Mouse (Mus musculus) liver, adult 2 months (tissue): ENCODE results near the gene Gtf2f2. TPM values are rescaled to one million over a fixed set of nuclear protein-coding genes. Genes with fewer than 3 reads are reported as not detected.

Source experiments
- DNase-seq: peaks from one replicate; pipeline ENCODE4 v3.0.0-alpha.2; 2011; ENCODE audit warnings: low read depth, low spot score; ENCODE audit errors: extremely low read depth
- H3K27ac ChIP-seq: fragments of 200-500 bp; replicated peaks from 2 replicates; pipeline ENCODE4 v1.5.1; 2012; ENCODE audit warnings: low read depth, mild to moderate bottlenecking, control low read depth, inconsistent platforms, low read length; ENCODE audit not compliant: insufficient read depth
- H3K27me3 ChIP-seq: fragments of 200-500 bp; 2 replicates; pipeline ENCODE4 v1.6.1; 2012; ENCODE audit warnings: mild to moderate bottlenecking, moderate library complexity, low read length, inconsistent platforms; ENCODE audit not compliant: control insufficient read depth, insufficient read depth
- H3K36me3 ChIP-seq: fragments of 200-500 bp; 2 replicates; pipeline ENCODE4 v1.6.1; 2012; ENCODE audit warnings: low read length, inconsistent platforms; ENCODE audit not compliant: control insufficient read depth, insufficient read depth
- H3K4me1 ChIP-seq: fragments of 200-500 bp; 2 replicates; pipeline ENCODE4 v1.6.1; 2011; ENCODE audit warnings: low read length; ENCODE audit not compliant: control insufficient read depth, insufficient read depth
- H3K4me3 ChIP-seq: fragments of 200-500 bp; 2 replicates; pipeline ENCODE4 v1.5.1; 2011; ENCODE audit warnings: low read depth, mild to moderate bottlenecking, control low read depth, low read length, moderate library complexity; ENCODE audit not compliant: insufficient read depth
- H3K79me2 ChIP-seq: fragments of 200-500 bp; 2 replicates; pipeline ENCODE4 v1.6.1; 2012; ENCODE audit warnings: inconsistent platforms, mild to moderate bottlenecking, low read length, moderate library complexity; ENCODE audit not compliant: control insufficient read depth, insufficient read depth
- H3K9ac ChIP-seq: fragments of 200-500 bp; 2 replicates; pipeline ENCODE4 v1.6.1; 2012; ENCODE audit warnings: low read depth, mild to moderate bottlenecking, control low read depth, inconsistent platforms, low read length
- CTCF ChIP-seq: fragments of 200-500 bp; IDR thresholded peaks from 2 replicates; pipeline ENCODE4 v1.5.1; 2011; ENCODE audit warnings: low read depth, low read length, control low read depth
- POLR2A ChIP-seq: fragments of 200-500 bp; IDR thresholded peaks from 2 replicates; pipeline ENCODE4 v1.6.1; 2011; ENCODE audit warnings: low read length, control low read depth; ENCODE audit not compliant: insufficient read depth; ENCODE audit errors: extremely low read depth
- WGBS: fragments of 180-500 bp; shearing (Covaris S2); methylation state at CpG from one replicate; pipeline ENCODE4 v1.1.7; 2018; 5-methylcytosine and 5-hydroxymethylcytosine counted together
- polyA plus RNA-seq: library from polyadenylated mRNA; depleted of rRNA; stranded (reverse); fragments of >200 nt; gene quantifications from 2 replicates; pipeline ENCODE4 v1.2.3, GENCODE M21; 2012
- total RNA-seq: library from RNA; depleted of rRNA; stranded (reverse); fragments of >200 nt; gene quantifications from 2 replicates; pipeline ENCODE4 v1.2.3, GENCODE M21; 2014

Gene Gtf2f2
- total and polyA plus RNA-seq, 2 experiments = 1.5 to 9.7 TPM

DNA sequence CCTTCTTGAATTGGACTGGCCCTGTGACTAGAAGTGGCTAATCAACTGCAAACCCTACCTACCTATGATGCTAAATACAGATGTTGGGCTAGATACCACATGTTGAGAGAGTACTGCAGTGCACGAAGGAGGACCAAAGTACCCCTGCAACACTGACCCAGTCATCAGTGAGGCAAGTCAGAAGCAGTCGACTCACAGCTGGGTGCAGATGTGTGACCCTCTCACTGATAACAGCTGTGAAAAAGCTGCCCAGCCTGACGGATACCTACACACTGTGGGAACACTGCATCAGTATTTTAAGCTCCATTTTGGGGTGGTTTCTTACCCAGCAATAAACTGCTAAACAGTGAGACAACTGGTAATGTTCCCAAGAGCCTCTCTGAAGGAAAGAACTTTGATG, 34.6 kb downstream of the Gtf2f2 start:
- WGBS = 75% methylated on average over 3 of the region's 3 CpGs
- Histone ChIP-seq H3K4me3 (no peak overlapping the region), H3K27me3 (no peaks in the 10 kb centered on the region), H3K4me1 (no peaks in the 10 kb centered on the region), H3K79me2 (peaks cover 5% of the 10 kb centered on the region; the same call in 1 of the 2 replicates), H3K36me3 (no peaks in the 10 kb centered on the region; the same call in 1 of the 2 replicates), H3K9ac (no peak overlapping the region), H3K27ac (no peak overlapping the region)
- DNase-seq = no peak
- no peak for TF ChIP-seq CTCF
- no peak for TF ChIP-seq POLR2A

DNA sequence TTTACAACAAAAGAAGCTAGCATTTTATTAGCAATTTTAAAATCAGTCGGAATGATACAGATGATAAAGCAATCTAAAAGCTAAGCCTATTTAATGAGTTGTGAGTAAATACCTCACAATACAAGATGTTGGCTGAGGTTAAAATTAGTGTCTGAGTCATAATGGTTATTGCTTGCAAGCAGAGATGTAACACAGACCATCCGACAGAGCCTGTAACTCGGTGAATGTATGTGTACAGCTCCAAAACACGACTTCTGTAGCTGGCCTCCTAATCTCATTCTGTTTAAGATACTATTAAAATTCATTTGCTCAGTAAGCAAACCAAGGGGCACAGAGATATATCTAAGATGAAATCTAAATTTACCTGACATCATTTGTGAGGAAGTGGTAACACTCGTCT, 43.4 kb downstream of the Gtf2f2 start:
- no peaks in the 10 kb centered on the region for H3K36me3 ChIP-seq
- no peaks in the 10 kb centered on the region for H3K4me1 ChIP-seq
- peaks cover 2% of the 10 kb centered on the region; the same call in 1 of the 2 replicates for H3K79me2 ChIP-seq
- H3K27me3 ChIP-seq = no peaks in the 10 kb centered on the region
- DNase-seq = no peak
- 90% methylated on average over 5 of the region's 5 CpGs for WGBS
- no peak overlapping the region for H3K27ac ChIP-seq
- H3K9ac ChIP-seq = no peak overlapping the region
- TF ChIP-seq POLR2A (no peak), CTCF (no peak)
- no peak overlapping the region for H3K4me3 ChIP-seq

DNA sequence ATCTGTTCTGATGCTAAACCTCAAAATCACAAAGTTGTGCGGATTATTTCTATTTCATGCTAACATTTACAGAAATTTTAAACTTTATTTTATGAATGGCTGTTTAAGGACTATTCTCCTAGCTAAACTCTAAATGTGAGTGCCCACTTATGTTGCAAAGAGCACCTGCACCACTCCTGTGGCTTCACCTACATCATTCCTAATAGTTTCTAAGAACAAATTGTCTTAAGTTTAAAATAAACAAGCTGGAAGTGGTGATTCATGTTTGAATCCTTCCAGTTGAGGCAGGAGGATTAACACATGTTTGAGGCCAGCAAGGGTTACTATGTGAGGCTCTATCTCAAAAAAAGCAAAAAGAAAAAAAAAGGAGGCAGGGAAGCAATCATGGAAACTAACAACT, 46.2 kb downstream of the Gtf2f2 start:
- 95% methylated on average over 1 of the region's 1 CpGs for WGBS
- no peaks in the 10 kb centered on the region; the same call in 1 of the 2 replicates for H3K79me2 ChIP-seq
- H3K4me3 ChIP-seq = no peak overlapping the region
- no peak overlapping the region for H3K9ac ChIP-seq
- peaks cover 2% of the 10 kb centered on the region; the same call in 1 of the 2 replicates for H3K4me1 ChIP-seq
- DNase-seq = no peak
- H3K27ac ChIP-seq = no peak overlapping the region
- no peaks in the 10 kb centered on the region for H3K27me3 ChIP-seq
- H3K36me3 ChIP-seq = no peaks in the 10 kb centered on the region
- no peak for TF ChIP-seq CTCF
- no peak for TF ChIP-seq POLR2A

DNA sequence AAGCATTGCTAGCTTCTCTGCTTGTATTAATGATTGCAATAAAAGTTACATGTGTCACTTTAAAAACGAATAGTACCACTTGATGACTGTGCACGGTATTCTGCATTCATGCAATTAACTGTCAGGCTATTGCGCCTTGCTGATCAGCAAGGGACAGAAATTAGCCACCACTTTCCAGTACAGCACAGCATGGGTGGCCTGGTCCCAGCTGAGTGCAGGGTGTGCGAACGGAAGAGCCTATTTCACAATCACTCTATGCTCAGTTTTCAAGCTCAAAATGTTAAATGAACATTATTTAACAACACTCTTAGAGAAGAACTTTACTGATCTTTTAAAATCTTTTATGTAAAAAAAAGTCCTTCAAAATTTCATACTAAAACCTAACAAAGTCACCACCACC, 46.7 kb downstream of the Gtf2f2 start:
- no peak for DNase-seq
- Histone ChIP-seq H3K9ac (no peak overlapping the region), H3K27ac (no peak overlapping the region), H3K27me3 (no peaks in the 10 kb centered on the region), H3K79me2 (no peaks in the 10 kb centered on the region; the same call in 1 of the 2 replicates), H3K4me1 (peaks cover 4% of the 10 kb centered on the region; the same call in 1 of the 2 replicates), H3K4me3 (no peak overlapping the region), H3K36me3 (no peaks in the 10 kb centered on the region)
- no peak for TF ChIP-seq POLR2A
- no peak for TF ChIP-seq CTCF
- WGBS = 73% methylated on average over 5 of the region's 5 CpGs

DNA sequence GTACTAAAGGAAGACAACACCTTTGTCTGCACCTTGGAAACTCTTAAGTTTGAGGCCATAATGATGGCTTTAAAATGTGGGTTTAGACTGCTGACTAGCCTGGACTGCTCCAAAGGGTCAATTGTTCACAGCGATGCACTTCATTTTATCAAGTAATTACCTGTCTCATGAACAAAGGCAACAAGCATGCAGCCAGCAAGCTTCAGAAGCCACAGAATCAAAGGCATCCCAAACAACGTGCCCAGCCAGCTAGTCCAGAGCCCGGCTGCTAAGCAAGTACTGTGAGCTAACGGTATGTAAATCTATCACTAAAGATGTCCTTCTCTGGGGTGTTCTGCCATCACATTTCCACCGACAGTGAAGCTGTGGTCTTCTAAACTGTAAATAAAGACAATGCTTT, 47.5 kb downstream of the Gtf2f2 start:
- H3K9ac ChIP-seq = no peak overlapping the region
- no peak for DNase-seq
- TF ChIP-seq POLR2A (no peak), CTCF (no peak)
- WGBS = 84% methylated on average over 5 of the region's 5 CpGs
- H3K27me3 ChIP-seq = no peaks in the 10 kb centered on the region
- H3K27ac ChIP-seq = no peak overlapping the region
- no peak overlapping the region for H3K4me3 ChIP-seq
- no peaks in the 10 kb centered on the region for H3K36me3 ChIP-seq
- H3K4me1 ChIP-seq = peaks cover 4% of the 10 kb centered on the region; the same call in 1 of the 2 replicates
- H3K79me2 ChIP-seq = no peaks in the 10 kb centered on the region; the same call in 1 of the 2 replicates

- whole genome bisulfite sequencing = 97% methylated on average over 9 of the region's 9 CpGs
- no peak overlapping the region for H3K9ac ChIP-seq
Observed at GRCm38 (mm10) chr14:75962250-75962649, 48.4 kb downstream of the Gtf2f2 start.

More at GRCm38 (mm10) chr14:75962250-75962649, 48.4 kb downstream of the Gtf2f2 start:
- Histone ChIP-seq H3K27ac (no peak overlapping the region), H3K4me3 (no peak overlapping the region), H3K36me3 (no peaks in the 10 kb centered on the region), H3K4me1 (peaks cover 4% of the 10 kb centered on the region; the same call in 1 of the 2 replicates), H3K79me2 (no peaks in the 10 kb centered on the region; the same call in 1 of the 2 replicates), H3K27me3 (no peaks in the 10 kb centered on the region)
- DNase-seq = no peak
- no peak for TF ChIP-seq POLR2A
- no peak for TF ChIP-seq CTCF
